Mouse (Mus musculus) thymus, adult 2 months (tissue): ENCODE measurements at regions not wholly inside any gene's neighbourhood (a gene's known extent, or its start where the extent isn't known, plus 50 kb on each side); places are given as distances from the start of the nearest gene placed in this dataset.

Experiments
- CTCF ChIP-seq: fragments of 200-500 bp; IDR thresholded peaks from 2 replicates; pipeline ENCODE4 v1.5.1; 2012; ENCODE audit warnings: mild to moderate bottlenecking, control low read depth, low read length, moderate library complexity, borderline replicate concordance; ENCODE audit not compliant: control insufficient read depth, poor library complexity, insufficient read depth; ENCODE audit errors: extremely low read depth
- POLR2A ChIP-seq: fragments of 200-500 bp; IDR thresholded peaks from 2 replicates; pipeline ENCODE4 v1.6.1; 2012; ENCODE audit warnings: mild to moderate bottlenecking, low read length, control low read depth, moderate library complexity; ENCODE audit not compliant: control insufficient read depth, poor library complexity, insufficient read depth; ENCODE audit errors: extremely low read depth

GRCm38 (mm10) chr12:54312522-54313210, 109.0 kb upstream of the Egln3 start:
- TF ChIP-seq CTCF = no peak
- no peak for TF ChIP-seq POLR2A
